Mouse (Mus musculus) heart, postnatal 0 days (tissue): ENCODE data around the gene Tub.

ENCODE experiments used
- CTCF ChIP-seq: IDR thresholded peaks from 2 replicates; pipeline ENCODE4 v1.5.1; 2016; ENCODE audit warnings: antibody characterized with exemption, control low read depth, low read depth
- EP300 ChIP-seq: IDR thresholded peaks from 2 replicates; pipeline ENCODE4 v1.6.1; 2016; ENCODE audit warnings: antibody characterized with exemption, low read depth

DNA sequence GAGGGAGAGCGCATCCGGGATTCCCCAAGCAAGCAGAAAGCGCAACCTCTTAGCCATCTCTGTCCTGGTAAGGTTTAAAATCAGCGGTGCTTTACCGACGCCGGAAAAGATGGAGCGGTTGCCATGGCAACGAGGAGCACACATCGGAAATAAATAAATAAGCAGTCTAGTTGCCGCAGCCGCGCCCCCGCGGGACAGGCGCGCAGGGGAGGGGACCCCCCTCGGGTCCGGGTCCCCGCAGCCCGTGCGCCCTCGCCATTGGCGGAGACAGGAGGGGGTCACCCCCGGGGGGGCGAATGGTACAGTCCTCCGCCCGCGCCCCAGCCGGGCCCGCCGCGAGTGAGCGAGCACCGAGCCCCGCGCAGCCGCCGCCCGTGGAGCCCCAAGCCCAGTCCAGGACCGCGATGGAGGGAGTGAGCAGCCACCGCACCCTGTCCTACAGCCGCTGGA lies at the start of gene Tub:
- no peak for TF ChIP-seq EP300
- no peak for TF ChIP-seq CTCF
